Mouse (Mus musculus): ENCODE data around the gene Npas2.

GRCm38 (mm10) chr1:39336788-39337187 lies 143.3 kb downstream of the Npas2 start:
- TF ChIP-seq POLR2A (IDR thresholded peaks at IDR 0.05; ENCODE audit: insufficient read depth, low read depth, low read length) (no peak), CTCF (IDR thresholded peaks at IDR 0.05; ENCODE audit: insufficient read depth, low read depth, low read length) (no peak)
